Comparison of ENCODE assay signal across 30 mouse cellular contexts in genomic region chr7:40052255-40052654, GRCm38 (mm10).
A peak's percentile ranks its signal among the peaks of the same experiment; 100 is the strongest.
DNase-seq lines count a peak whose midpoint lies in the region; ATAC-seq and TF ChIP-seq lines count a peak whose summit lies in the region.
"Had no signal": no experiment of that assay in that cellular context is flagged by ENCODE, and none has a peak within 500 bp of the region (broad histone marks: within the 10 kb centered on the region; RNA-seq: fewer than 3 reads in every experiment).

No protein-coding gene starts in this region.

- no peaks in the 10 kb centered on the region for H3K4me1 ChIP-seq in kidney, adult 2 months (ENCODE audit: control insufficient read depth, insufficient read depth, low read length)
- H3K4me1 ChIP-seq in kidney, embryonic 15.5 days, result no peaks in the 10 kb centered on the region
- no peaks in the 10 kb centered on the region for H3K4me1 ChIP-seq in kidney, postnatal 0 days (replicated peaks; ENCODE audit: insufficient read depth, low read length)
- H3K4me1 ChIP-seq in midbrain, embryonic 14.5 days (ENCODE audit: control insufficient read depth, insufficient read depth, low read length), result no peaks in the 10 kb centered on the region
- H3K4me1 ChIP-seq: embryonic facial prominence, embryonic 10.5 days; embryonic facial prominence, embryonic 13.5 days; forebrain, embryonic 12.5 days; forebrain, embryonic 15.5 days; heart, embryonic 12.5 days; heart, embryonic 15.5 days had no signal

- H3K4me2 ChIP-seq in kidney, embryonic 15.5 days, result no peak overlapping the region
- H3K4me2 ChIP-seq in kidney, postnatal 0 days (ENCODE audit: low read length), result no peak overlapping the region
- H3K4me2 ChIP-seq in midbrain, embryonic 14.5 days (ENCODE audit: low read length), result no peak overlapping the region
- H3K4me2 ChIP-seq: embryonic facial prominence, embryonic 13.5 days; forebrain, embryonic 12.5 days; forebrain, embryonic 15.5 days; heart, embryonic 12.5 days; heart, embryonic 15.5 days; hindbrain, embryonic 14.5 days had no signal

- H3K9ac ChIP-seq in kidney, embryonic 15.5 days, result no peak overlapping the region
- no peak overlapping the region for H3K9ac ChIP-seq in kidney, postnatal 0 days (ENCODE audit: low read depth, low read length)
- H3K9ac ChIP-seq in midbrain, embryonic 14.5 days (replicated peaks; ENCODE audit: low read length), result no peak overlapping the region
- H3K9ac ChIP-seq: embryonic facial prominence, embryonic 13.5 days; forebrain, embryonic 12.5 days; forebrain, embryonic 15.5 days; heart, embryonic 12.5 days; heart, embryonic 15.5 days; hindbrain, embryonic 14.5 days had no signal

- H3K27me3 ChIP-seq in kidney, adult 2 months (replicated peaks; ENCODE audit: control insufficient read depth, insufficient read depth, low read length), result no peaks in the 10 kb centered on the region
- H3K27me3 ChIP-seq in kidney, embryonic 15.5 days, result no peaks in the 10 kb centered on the region
- no peaks in the 10 kb centered on the region for H3K27me3 ChIP-seq in kidney, postnatal 0 days (ENCODE audit: insufficient read depth, low read length)
- no peaks in the 10 kb centered on the region for H3K27me3 ChIP-seq in midbrain, embryonic 14.5 days (ENCODE audit: control insufficient read depth, insufficient read depth, low read length)
- H3K27me3 ChIP-seq: CH12.LX; embryonic facial prominence, embryonic 13.5 days; forebrain, embryonic 12.5 days; forebrain, embryonic 15.5 days; heart, embryonic 12.5 days; heart, embryonic 15.5 days; Patski had no signal

- peak; percentile 35 for DNase-seq in kidney, adult 2 months
- DNase-seq in brain, adult 2 months (ENCODE audit: low read depth, low spot score), result peak; percentile 17
- DNase-seq in kidney, postnatal 0 days (ENCODE audit: low spot score), result peak; percentile 76
- DNase-seq in kidney, postnatal 25 days, result peak; percentile 7 to 37
- no peak for DNase-seq in spleen, postnatal 36 days (ENCODE audit: low spot score in 2 of 2)
- DNase-seq in midbrain, embryonic 14.5 days, result no peak
- DNase-seq: adrenal gland, adult 2 months; adrenal gland, postnatal 14 days; B cell, adult 2 months; cerebellum, adult 11-12 months; cerebellum, adult 8-10 months; cerebellum, postnatal 10 days; cerebellum, postnatal 36 days; embryo, embryonic 11 days; gastrocnemius, postnatal 25 days; heart, adult 18-20 months; heart, postnatal 10 days; heart, postnatal 36 days had no signal

- H3K27ac ChIP-seq in kidney, adult 2 months (ENCODE audit: insufficient read depth, low read depth, low read length), result no peak overlapping the region
- H3K27ac ChIP-seq in kidney, embryonic 15.5 days, result no peak overlapping the region
- H3K27ac ChIP-seq in kidney, postnatal 0 days, result no peak overlapping the region
- H3K27ac ChIP-seq in midbrain, embryonic 14.5 days (replicated peaks; ENCODE audit: low read depth, low read length), result no peak overlapping the region
- H3K27ac ChIP-seq: embryonic facial prominence, embryonic 10.5 days; embryonic facial prominence, embryonic 13.5 days; forebrain, embryonic 12.5 days; forebrain, embryonic 15.5 days; heart, embryonic 15.5 days; hindbrain, embryonic 14.5 days had no signal

- no peak for TF ChIP-seq POLR2A in kidney, adult 2 months (IDR thresholded peaks at IDR 0.05; ENCODE audit: low read depth, low read length)

- H3K9me3 ChIP-seq in kidney, embryonic 15.5 days (replicated peaks), result no peaks in the 10 kb centered on the region
- H3K9me3 ChIP-seq in kidney, postnatal 0 days (replicated peaks; ENCODE audit: low read length), result no peaks in the 10 kb centered on the region
- H3K9me3 ChIP-seq in midbrain, embryonic 14.5 days (ENCODE audit: control insufficient read depth, low read length), result no peaks in the 10 kb centered on the region
- H3K9me3 ChIP-seq: embryonic facial prominence, embryonic 10.5 days; embryonic facial prominence, embryonic 13.5 days; forebrain, embryonic 12.5 days; forebrain, embryonic 15.5 days; heart, embryonic 12.5 days; heart, embryonic 15.5 days had no signal

- WGBS in kidney, adult 2 months, result 38% methylated on average over 2 of the region's 2 CpGs
- 27% methylated on average over 2 of the region's 2 CpGs for WGBS in kidney, embryonic 15.5 days
- WGBS in kidney, postnatal 0 days, result 21% methylated on average over 2 of the region's 2 CpGs
- 57% methylated on average over 2 of the region's 2 CpGs for WGBS in midbrain, embryonic 14.5 days

- ATAC-seq in kidney, embryonic 15.5 days (replicated peaks; ENCODE audit: low FRiP score), result no peak
- ATAC-seq in kidney, postnatal 0 days (replicated peaks; ENCODE audit: low FRiP score, low read depth), result no peak
- no peak for ATAC-seq in midbrain, embryonic 14.5 days (ENCODE audit: low FRiP score, low TSS enrichment)
- ATAC-seq: forebrain, embryonic 15.5 days; Patski had no signal

- TF ChIP-seq CTCF in kidney, adult 2 months (conservative IDR thresholded peaks at IDR 0.05; ENCODE audit: insufficient read depth, insufficient read length, low read depth, low read length), result no peak
- no peak for TF ChIP-seq CTCF in kidney, postnatal 0 days (IDR thresholded peaks at IDR 0.05; ENCODE audit: low read depth)

- H3K4me3 ChIP-seq in kidney, adult 2 months (ENCODE audit: insufficient read depth, low read depth, low read length), result no peak overlapping the region
- no peak overlapping the region for H3K4me3 ChIP-seq in kidney, embryonic 15.5 days (replicated peaks)
- H3K4me3 ChIP-seq in kidney, postnatal 0 days (replicated peaks; ENCODE audit: low read depth, low read length), result no peak overlapping the region
- H3K4me3 ChIP-seq in midbrain, embryonic 14.5 days (replicated peaks; ENCODE audit: low read depth, low read length), result no peak overlapping the region
- H3K4me3 ChIP-seq: embryonic facial prominence, embryonic 10.5 days; embryonic facial prominence, embryonic 13.5 days; erythroblast, embryonic 14.5 days; forebrain, embryonic 12.5 days; forebrain, embryonic 15.5 days; heart, embryonic 12.5 days; heart, embryonic 15.5 days had no signal

- H3K36me3 ChIP-seq in kidney, adult 2 months (ENCODE audit: control insufficient read depth, insufficient read depth, low read length), result no peaks in the 10 kb centered on the region
- no peaks in the 10 kb centered on the region for H3K36me3 ChIP-seq in kidney, embryonic 15.5 days
- H3K36me3 ChIP-seq in kidney, postnatal 0 days (ENCODE audit: insufficient read depth, low read length), result no peaks in the 10 kb centered on the region
- no peaks in the 10 kb centered on the region for H3K36me3 ChIP-seq in midbrain, embryonic 14.5 days (ENCODE audit: control insufficient read depth, insufficient read depth, low read length)
- H3K36me3 ChIP-seq: embryonic facial prominence, embryonic 10.5 days; embryonic facial prominence, embryonic 13.5 days; forebrain, embryonic 12.5 days; forebrain, embryonic 15.5 days; G1E; heart, embryonic 12.5 days; heart, embryonic 15.5 days had no signal

Comparison
In these comparisons a context has a peak if more than half of its experiments do, and no peak if none do; other contexts are left out.
1. DNase-seq: peak in kidney, adult 2 months (single experiment), brain, adult 2 months (single experiment), kidney, postnatal 0 days (single experiment) and kidney, postnatal 25 days (2 of 2); none in spleen, postnatal 36 days (0 of 2) and midbrain, embryonic 14.5 days (single experiment).